Mouse (Mus musculus) thymus, adult 2 months (tissue): Measurements from ENCODE around the gene Map3k5. TPM values are rescaled to one million over a fixed set of nuclear protein-coding genes. Genes with fewer than 3 reads are reported as not detected.

Experiments
- DNase-seq: peaks from one replicate; pipeline ENCODE4 v3.0.0; 2021
- H3K27ac ChIP-seq: fragments of 200-500 bp; 2 replicates; pipeline ENCODE4 v1.5.1; 2012; ENCODE audit warnings: low read length, control low read depth; ENCODE audit not compliant: control insufficient read depth, insufficient read depth
- H3K27me3 ChIP-seq: fragments of 200-500 bp; 2 replicates; pipeline ENCODE4 v1.6.1; 2012; ENCODE audit warnings: mild to moderate bottlenecking, low read length, moderate library complexity, mixed read lengths; ENCODE audit not compliant: control insufficient read depth, insufficient read depth
- H3K36me3 ChIP-seq: fragments of 200-500 bp; 2 replicates; pipeline ENCODE4 v1.6.1; 2012; ENCODE audit warnings: mild to moderate bottlenecking, low read length, moderate library complexity; ENCODE audit not compliant: control insufficient read depth, insufficient read depth
- H3K4me1 ChIP-seq: fragments of 200-500 bp; replicated peaks from 2 replicates; pipeline ENCODE4 v1.6.1; 2012; ENCODE audit warnings: low read length; ENCODE audit not compliant: control insufficient read depth, insufficient read depth
- H3K4me3 ChIP-seq: fragments of 200-500 bp; 2 replicates; pipeline ENCODE4 v1.5.1; 2012; ENCODE audit warnings: mild to moderate bottlenecking, low read length, control low read depth, moderate library complexity; ENCODE audit not compliant: control insufficient read depth, insufficient read depth
- CTCF ChIP-seq: fragments of 200-500 bp; IDR thresholded peaks from 2 replicates; pipeline ENCODE4 v1.5.1; 2012; ENCODE audit warnings: mild to moderate bottlenecking, control low read depth, low read length, moderate library complexity, borderline replicate concordance; ENCODE audit not compliant: control insufficient read depth, poor library complexity, insufficient read depth; ENCODE audit errors: extremely low read depth
- POLR2A ChIP-seq: fragments of 200-500 bp; IDR thresholded peaks from 2 replicates; pipeline ENCODE4 v1.6.1; 2012; ENCODE audit warnings: mild to moderate bottlenecking, low read length, control low read depth, moderate library complexity; ENCODE audit not compliant: control insufficient read depth, poor library complexity, insufficient read depth; ENCODE audit errors: extremely low read depth
- WGBS: fragments of 180-500 bp; shearing (Covaris S2); methylation state at CpG from one replicate; pipeline ENCODE4 v1.1.7; 2018; 5-methylcytosine and 5-hydroxymethylcytosine counted together
- polyA plus RNA-seq: library from polyadenylated mRNA; depleted of rRNA; stranded (reverse); fragments of >200 nt; gene quantifications from 2 replicates; pipeline ENCODE4 v1.2.3, GENCODE M21; 2012

Gene Map3k5
- polyA plus RNA-seq, 1 experiment = 3.5 TPM

- Histone ChIP-seq H3K4me1 (peaks cover 13% of the 10 kb centered on the region), H3K36me3 (no peaks in the 10 kb centered on the region), H3K27ac (no peak overlapping the region), H3K4me3 (peak overlapping the region; percentile 67), H3K27me3 (no peaks in the 10 kb centered on the region)
- DNase-seq = peak; percentile 87
- TF ChIP-seq CTCF (peak; percentile 76; the same call in 1 of the 2 replicates), POLR2A (no peak)
- under 1% methylated on average over 87 of the region's 97 CpGs for WGBS
Observed at GRCm38 (mm10) chr10:19933511-19934383, 525 bp upstream of the Map3k5 start.

DNA sequence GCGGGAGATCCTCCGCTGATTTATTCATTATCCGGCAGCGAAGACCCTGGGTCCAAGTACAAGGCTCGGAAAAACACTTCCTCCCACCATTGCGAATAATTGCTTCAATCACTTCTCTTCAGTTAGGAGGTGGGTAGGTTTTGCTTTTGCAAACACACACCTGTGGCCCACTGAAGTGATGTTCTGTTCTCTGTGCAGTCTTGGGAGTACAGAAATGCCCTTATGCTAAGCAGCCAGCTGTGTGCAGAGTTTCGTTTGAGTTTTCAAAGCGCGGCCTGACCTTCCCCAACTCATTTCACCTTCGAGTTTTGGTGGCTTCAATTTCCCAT lies 987 bp downstream of the Map3k5 start:
- H3K36me3 ChIP-seq = no peaks in the 10 kb centered on the region
- H3K27me3 ChIP-seq = no peaks in the 10 kb centered on the region
- 4% methylated on average over 10 of the region's 10 CpGs for WGBS
- TF ChIP-seq CTCF (no peak), POLR2A (no peak)
- H3K4me1 ChIP-seq = peaks cover 27% of the 10 kb centered on the region
- H3K27ac ChIP-seq = no peak overlapping the region
- peak overlapping the region; percentile 67 for H3K4me3 ChIP-seq
- peak; percentile 12 for DNase-seq

- H3K36me3 ChIP-seq = no peaks in the 10 kb centered on the region
- TF ChIP-seq CTCF = no peak
- TF ChIP-seq POLR2A = no peak
- no peaks in the 10 kb centered on the region for H3K27me3 ChIP-seq
- peaks cover 31% of the 10 kb centered on the region for H3K4me1 ChIP-seq
- DNase-seq = no peak
- 79% methylated on average over 4 of the region's 4 CpGs for WGBS
- H3K4me3 ChIP-seq = no peak overlapping the region
- H3K27ac ChIP-seq = no peak overlapping the region
Observed at GRCm38 (mm10) chr10:19935821-19936367, 1.6 kb downstream of the Map3k5 start.

DNA sequence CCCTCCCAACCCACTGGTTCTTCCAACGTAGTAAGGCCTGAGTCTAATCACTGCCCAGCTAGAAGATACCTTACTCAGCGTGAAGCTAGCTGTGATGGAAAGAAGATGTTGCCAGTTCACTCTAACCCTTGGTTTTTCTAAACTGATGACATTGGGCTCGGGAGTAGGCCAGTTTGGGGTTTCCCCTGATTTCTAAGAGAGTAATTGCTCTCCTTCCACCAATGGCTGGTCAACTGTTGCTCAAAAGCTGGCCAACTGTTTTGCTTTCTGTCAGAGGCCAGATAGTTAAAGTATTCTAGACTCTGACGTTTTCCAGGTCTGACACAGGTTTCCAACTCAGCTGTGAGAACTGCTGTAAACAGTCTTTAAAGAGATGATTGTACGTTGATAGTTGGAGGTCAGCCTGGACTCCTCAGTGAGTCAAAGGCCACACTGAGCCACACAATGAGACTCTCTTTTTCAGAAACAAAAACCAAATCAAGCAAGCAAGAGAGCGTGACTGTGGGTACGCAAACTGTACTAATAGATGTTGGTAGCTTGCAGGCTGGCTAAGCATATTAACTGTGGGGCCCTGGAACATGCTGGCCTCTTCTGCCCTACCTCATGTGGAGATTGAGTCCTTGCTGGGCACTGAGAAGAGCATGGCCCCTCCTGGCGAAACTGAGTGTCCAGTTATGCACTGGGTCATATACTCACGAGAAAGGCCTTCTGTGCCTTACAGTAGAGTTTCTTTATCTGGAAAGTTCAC lies 2.9 kb downstream of the Map3k5 start:
- no peak overlapping the region for H3K27ac ChIP-seq
- no peak overlapping the region for H3K4me3 ChIP-seq
- H3K4me1 ChIP-seq = peaks cover 34% of the 10 kb centered on the region
- 91% methylated on average over 9 of the region's 9 CpGs for WGBS
- no peak for DNase-seq
- no peak for TF ChIP-seq CTCF
- TF ChIP-seq POLR2A = no peak
- H3K27me3 ChIP-seq = no peaks in the 10 kb centered on the region
- no peaks in the 10 kb centered on the region for H3K36me3 ChIP-seq

- no peaks in the 10 kb centered on the region for H3K36me3 ChIP-seq
- no peak for TF ChIP-seq POLR2A
- TF ChIP-seq CTCF = no peak
- H3K4me3 ChIP-seq = no peak overlapping the region
- peaks cover 30% of the 10 kb centered on the region for H3K4me1 ChIP-seq
- no peaks in the 10 kb centered on the region for H3K27me3 ChIP-seq
- no peak for DNase-seq
- 73% methylated on average over 6 of the region's 6 CpGs for WGBS
- H3K27ac ChIP-seq = no peak overlapping the region
Observed at GRCm38 (mm10) chr10:19938738-19939137, 4.5 kb downstream of the Map3k5 start.

GRCm38 (mm10) chr10:19939282-19939705 lies 5.0 kb downstream of the Map3k5 start:
- Histone ChIP-seq H3K4me1 (peaks cover 30% of the 10 kb centered on the region), H3K36me3 (no peaks in the 10 kb centered on the region), H3K27ac (peak overlapping the region; percentile 17; the same call in 1 of the 2 replicates), H3K4me3 (no peak overlapping the region), H3K27me3 (no peaks in the 10 kb centered on the region)
- WGBS = 2% methylated on average over 8 of the region's 8 CpGs
- TF ChIP-seq POLR2A (no peak), CTCF (no peak)
- DNase-seq = peak; percentile 54
